Mouse (Mus musculus): ENCODE data around the gene Hdgfl2.

GRCm38 (mm10) chr17:56137839-56138613 lies 58.6 kb downstream of the Hdgfl2 start:
- TF ChIP-seq CTCF (IDR thresholded peaks at IDR 0.05) = no peak
- TF ChIP-seq EP300 (IDR thresholded peaks at IDR 0.05; ENCODE audit: insufficient read depth, low read depth, low read length) = no peak
